Mouse (Mus musculus) mouse trophoblast stem cell (cell line): ENCODE measurements around the gene Olfm4.

Source experiments
- in situ Hi-C, 2 experiments: fragments of 300-500 bp; cut with MseI, MboI; formaldehyde crosslinking; loops; 2 replicates in 1 of 2; 3 replicates in 1 of 2; pipeline ENCODE4 v1.15.1; 2025

The Olfm4 gene

DNA sequence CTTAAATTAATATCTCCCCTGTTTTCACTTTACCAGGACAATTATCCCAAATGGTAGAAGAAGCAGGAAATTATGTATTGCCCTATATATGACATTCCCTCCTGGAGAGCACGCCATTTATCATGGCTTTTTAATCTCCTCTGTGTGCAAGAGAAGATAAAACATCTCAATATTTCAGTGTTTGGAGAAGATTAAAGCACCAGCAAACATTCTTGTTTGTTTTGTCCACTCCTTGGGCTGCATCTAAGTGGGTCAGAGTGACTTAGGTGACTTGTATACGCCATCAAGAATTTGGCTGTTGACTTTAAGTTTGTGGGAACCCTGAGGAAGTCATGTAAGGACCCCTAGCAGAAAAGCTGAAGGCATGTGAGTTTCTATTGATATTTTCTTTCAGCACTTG, at the start of gene Olfm4:
Gene Olfm4 (plus strand): TSS at position 301 of the 400 bp plus-strand sequence.
- in situ Hi-C loops = no loop called here

DNA sequence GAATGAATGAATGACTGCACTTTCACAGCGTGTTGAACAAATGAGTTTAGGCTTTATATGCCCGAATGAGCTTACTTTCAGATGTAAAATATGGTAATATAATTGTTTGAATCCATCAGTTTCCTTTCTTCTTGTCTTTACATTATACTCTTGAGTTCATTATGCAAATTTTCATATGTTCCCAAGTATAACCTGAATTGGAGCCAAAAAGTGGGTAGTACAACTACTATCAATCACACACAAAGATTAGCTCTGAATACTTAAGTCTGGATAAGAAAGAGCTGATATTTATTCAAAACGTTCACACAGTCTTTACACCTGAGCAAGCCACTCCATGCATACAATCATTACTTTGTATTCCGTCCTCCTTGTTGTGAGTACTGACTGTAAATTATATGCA, 49.5 kb upstream of the Olfm4 start:
- in situ Hi-C loops = no loop called here

DNA sequence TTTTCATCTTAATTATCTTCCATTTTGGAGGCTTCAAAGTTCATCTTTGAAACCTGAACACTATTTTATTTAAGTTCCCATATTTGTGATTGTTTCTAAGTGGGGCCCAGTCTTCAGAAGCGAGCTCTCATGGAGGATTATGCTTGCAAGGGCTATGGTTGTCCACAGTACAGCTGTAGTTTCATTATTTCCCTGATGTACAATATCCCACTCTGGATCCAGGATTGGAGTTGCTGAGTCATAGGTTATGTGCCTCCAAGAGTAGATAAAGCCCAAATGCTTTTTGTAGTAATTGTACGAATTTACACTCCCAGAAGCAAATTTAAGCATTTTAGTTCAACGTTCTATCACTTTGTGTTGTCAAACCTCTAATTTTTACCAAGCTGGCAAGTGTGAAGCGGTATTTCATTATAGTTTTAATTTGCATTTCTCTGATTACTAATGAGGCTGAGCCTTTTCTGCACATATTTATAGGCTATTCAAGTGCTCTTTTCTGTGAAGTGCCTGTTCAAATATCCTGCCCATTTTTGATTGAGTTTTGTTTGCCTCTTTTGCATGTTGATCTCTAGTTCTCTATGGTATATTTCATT, 46.9 kb upstream of the Olfm4 start:
- in situ Hi-C loops = no loop called here

DNA sequence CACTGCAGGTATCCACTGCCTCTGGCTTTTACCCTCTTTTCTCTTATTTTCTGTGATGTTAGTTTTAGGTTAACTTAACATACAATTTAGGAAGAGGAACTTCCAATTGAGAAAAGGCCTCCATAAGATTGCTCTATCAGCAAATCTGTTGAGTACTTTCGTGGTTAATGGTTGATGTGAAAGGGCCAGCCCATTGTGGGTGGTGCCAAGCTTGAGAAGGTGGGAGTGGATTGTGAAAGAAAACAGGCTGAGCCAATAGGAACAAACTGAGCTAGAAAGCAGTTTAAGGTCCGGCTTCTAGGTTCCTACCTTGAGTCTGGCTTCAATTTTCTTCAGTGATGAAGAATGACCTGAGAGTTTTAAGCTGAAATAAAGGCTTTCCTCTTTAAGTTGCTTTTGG, 38.0 kb upstream of the Olfm4 start:
- in situ Hi-C loops = no loop called here

DNA sequence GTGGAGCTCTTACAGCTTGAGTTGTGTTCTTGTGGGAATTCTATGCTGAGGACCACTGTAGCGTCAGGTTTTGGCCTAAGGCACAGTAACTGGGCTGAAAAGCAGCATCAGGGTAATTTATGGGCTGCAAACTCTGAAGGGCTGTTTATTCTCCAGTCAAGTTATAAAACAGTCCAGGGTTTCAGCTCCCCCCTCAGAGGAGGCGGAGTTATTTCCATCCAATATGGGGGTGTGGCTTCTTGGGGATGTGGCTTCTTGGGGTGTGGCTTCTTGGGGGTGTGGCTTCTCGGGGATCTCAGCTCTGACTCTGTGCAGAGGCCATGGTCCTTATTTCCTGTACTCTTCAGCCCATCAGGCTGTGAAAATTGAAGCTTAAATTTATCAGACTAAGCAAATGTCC, 28.2 kb upstream of the Olfm4 start:
- in situ Hi-C loops = no loop called here

DNA sequence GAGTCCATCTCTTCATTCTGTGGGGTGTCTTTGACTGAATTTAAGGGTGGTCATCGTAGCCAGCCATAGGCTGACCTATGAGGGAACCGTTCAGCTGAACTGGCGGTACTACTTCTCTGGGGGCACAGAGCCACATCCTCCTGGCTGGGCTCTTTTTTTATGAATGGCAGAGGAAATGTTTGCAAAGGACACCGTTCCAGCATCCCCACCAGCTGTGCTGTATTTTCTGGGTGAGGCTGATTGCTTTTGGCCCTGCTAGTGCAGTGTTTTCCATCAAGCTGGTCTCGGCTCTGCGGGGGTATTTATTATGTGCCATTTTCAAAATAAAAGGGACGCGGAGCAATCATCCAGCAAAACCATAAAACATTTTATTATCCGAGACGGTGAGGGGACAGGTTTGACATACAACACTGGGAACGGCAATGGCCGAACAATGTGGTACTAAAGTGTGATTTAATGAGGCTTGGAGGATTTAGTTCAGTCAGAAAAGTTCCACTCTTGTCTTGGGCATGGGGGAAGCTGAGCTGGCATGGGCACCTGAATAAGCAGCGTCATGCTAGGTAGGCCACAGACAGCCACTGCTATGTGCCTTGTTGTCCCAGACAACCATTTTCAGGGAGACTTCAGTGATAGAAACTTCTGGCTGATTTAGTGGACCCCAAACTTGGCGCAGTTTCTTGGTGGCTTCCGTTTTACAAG, 25.9 kb upstream of the Olfm4 start:
- in situ Hi-C loops = no loop called here

DNA sequence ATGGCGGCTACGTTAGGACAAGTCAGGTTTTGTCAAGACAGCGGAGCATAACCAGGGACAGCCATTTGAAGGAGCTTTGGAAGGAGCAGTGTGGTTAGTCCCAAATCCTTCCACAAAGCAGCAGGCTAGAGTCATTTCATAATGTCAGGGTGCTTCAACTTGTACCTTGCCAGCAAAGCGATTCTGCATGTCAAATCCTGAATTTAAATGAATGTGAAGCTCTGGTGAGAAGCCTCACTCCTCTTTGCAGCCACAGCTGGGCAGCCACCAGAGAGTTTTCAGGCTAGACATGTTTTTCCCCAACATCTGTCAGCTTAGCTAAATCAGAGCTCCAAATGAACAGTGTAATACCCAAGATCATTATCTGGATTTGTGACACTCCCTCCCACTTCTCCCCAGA, 22.7 kb upstream of the Olfm4 start:
- in situ Hi-C loops = no loop called here

DNA sequence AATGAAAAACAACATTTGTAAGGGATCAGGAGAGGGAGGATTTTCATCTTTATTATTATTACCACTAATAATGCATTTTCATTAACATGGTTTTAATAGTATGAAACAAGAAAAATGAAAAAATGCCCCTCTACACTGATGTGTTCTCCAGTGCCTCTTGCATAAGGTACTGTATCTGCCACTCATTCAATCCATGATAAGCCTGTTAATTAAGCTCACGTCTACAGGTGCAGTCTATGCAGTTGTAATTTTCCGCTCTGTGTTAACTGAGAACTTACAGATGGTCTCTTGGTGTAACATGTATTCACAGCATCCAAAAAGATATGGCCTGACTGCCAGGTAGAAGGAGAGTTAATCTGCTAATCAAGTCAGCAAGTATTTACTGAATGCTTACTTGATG, 22.3 kb upstream of the Olfm4 start:
- in situ Hi-C loops = no loop called here

DNA sequence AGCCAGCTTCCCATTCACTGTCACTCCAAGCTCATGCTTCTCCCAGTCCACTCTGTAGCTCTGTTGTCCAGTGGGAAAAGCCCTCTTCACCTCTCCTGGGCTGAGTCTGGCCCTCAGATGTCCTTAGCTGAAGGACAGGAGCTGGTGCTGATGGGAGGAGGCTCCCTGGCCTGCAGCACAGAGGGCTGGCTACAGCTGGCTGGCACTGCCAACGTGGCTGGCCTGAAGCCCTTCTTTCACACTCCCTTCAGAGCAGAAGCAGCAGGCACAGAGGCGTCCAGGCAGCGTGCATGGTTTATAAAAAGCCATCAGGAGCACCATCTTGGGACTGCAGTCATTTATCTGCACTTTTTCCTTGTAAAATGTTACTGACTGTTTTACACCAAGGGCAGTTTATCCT, 13.7 kb upstream of the Olfm4 start:
- in situ Hi-C loops = no loop called here

DNA sequence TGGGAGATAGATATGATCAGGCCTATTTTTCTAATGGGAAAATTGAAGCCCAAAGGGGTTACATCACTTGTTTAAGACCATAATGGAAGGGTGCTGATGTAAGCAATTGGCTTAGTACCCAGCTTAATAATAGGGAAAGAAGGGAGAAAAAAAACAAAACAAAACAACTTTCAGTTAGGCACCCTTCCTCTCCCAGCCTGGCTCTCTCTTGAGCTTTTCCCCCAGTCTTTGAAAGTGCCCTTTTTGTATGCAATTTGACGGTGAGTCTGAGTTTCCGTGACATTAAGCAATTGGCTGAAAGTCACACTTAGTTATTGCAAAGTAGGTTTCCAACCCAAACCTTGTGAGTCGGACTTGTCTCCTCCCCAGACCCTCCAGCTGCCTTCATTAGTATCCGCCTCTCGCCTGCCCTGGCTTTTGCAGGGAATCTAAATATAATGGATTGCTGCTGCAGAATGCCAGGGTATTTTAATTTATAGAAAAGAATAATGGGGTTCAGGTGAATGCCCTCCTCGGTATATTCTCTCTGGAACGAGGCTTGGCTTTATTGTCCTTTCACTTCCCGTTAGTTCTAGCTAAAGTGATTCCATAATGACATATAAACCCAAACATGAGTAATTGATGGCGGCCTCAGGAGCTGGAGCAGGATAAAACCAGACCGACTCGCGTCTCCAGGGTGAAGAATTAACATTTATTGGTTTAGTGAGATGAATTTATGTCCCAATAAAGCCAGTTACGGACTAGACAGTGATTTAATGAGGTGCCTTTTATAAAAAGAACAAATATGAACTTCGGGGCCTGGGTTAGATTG, 12.7 kb upstream of the Olfm4 start:
- in situ Hi-C loops = no loop called here

DNA sequence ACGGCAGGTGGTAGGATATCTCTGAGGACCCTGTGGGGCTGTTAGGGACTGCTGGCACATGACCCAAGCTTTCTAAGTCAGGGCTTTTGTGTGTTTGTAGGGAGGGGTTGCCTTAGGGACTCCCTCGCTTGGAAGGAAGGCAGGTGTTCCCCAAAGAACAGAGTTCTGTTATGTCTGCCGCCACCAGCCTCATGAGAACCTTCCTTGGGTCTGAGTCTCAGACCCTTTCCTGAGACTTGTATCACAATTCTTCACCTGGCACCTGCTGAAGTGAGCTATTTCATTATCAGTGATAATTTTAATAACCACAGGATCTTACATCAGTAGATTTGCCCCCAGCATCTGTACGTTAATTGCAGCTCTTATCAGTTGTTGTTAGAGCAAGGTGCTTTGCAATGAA, 2.4 kb upstream of the Olfm4 start:
- in situ Hi-C loops = no loop called here

DNA sequence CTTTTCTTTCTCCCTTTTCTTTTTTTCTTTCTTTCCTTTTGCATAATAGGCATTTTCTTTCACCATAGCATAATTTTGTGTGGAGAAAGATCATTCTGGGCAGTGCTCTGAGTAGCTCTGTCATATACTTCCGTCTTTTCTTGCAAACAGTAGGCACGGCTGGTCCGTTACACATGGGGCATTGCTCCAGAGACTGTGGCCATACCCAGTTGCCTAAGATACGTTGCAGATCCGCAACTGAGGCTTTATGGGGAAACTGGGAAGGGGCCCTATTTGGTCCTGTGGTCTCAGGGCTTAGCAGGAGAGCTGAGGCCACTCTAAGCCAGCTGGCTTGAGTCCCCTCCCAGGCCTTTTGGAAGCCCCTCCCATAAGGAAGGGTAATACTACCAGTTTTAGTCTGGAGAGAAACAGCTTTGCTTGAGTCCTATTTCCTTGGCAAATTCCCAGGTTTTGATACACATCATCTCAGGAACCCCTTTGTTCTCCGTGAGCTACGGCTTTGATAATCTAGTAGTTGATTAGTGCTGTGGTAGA, 1.3 kb downstream of the Olfm4 start:
- in situ Hi-C loops = no loop called here

DNA sequence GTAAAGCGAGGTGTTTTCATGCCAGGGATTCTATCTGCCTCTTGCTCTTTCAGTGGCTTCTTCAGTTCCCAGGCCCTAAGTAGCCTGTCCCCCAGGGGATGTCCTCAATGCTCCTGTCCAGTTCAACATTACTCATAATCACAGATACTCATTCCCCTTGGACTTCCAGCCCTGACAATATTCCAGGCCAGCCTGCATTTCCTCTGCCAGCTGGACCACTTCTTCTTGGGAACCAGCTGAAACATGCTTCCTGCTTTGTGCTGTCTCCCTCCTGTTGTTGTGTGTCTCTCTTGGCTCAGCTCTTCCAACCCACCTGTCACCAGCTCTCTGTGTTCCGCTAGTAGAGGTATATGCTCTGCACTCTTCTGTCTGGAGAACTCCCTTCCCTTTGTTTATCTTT, 1.8 kb downstream of the Olfm4 start:
- in situ Hi-C loops = no loop called here

DNA sequence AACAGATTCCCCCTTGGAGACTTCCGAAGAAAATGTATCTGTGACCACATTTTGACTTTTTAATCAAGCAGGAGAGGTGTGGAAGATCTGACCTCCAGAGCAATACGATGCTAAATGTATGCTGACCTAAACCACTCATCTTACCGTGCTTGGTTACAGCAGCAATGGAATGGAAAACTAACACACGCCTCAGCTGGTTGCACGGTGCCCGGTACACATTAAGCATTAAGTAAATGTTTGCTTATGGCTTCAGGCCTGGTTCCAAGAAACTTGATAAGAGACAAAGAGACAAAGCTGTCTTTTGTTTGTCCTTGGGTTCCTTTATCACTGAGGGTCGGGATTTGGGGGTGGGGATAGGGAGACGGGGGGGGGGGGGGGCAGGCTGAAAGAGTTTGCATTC, 3.0 kb downstream of the Olfm4 start:
- in situ Hi-C loops = no loop called here

DNA sequence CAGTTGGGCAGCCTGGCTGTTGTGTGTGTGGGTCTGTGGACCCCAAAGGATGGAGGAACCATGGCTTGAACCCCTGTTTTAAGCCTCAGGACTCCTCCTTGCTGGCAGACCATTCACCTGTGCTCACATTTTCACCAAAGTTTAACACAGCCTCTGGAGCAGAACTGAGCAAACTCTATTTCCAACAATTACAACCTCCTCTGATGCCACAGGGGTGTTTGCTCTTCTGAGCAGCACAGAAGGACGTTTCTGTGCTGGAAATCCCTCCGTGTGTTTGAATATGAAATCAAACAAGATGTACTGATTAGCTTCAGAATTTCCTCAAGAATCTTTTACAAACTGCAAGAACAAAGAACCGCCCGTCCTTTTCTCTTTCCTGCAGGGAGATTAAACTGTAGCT, 5.9 kb downstream of the Olfm4 start:
- in situ Hi-C loops = no loop called here

DNA sequence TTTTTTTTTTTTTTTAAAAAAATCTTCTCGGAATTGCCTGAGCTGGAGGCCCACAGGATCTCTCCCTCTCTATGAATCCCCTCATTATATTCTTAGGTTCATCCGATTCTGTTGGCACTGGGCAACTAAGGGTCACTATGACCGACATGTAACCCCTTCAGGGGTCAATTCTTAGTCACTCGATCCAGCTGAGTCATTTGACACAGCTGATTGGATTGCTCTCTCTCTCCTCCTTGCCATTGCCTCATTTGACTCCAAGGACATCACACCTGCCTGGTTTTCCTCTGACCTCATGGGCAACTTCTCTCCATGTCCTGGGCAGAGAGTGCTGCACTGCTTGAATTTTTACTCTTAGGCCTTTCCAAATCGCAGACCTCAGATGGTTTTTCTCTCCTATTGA, 6.7 kb downstream of the Olfm4 start:
- in situ Hi-C loops = no loop called here

DNA sequence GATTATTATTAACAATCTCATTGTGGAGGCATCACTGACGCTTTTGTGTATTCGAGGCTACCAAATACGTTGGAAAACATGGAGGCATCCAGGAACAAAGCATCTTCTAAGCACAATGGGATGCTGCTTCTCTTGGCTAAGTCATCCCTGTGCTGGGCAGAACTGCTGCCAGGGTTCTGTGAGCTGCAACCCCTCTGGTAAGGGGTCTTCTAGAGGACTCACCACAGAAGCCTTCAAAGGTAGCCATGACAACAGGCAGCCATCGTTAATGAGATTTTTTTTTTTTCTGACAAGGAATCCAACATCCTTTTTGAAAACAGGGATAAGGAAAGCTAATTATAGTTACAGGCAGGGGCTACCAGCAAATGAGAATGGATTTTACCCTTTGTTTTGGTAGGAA, 13.7 kb downstream of the Olfm4 start:
- in situ Hi-C loops = no loop called here

DNA sequence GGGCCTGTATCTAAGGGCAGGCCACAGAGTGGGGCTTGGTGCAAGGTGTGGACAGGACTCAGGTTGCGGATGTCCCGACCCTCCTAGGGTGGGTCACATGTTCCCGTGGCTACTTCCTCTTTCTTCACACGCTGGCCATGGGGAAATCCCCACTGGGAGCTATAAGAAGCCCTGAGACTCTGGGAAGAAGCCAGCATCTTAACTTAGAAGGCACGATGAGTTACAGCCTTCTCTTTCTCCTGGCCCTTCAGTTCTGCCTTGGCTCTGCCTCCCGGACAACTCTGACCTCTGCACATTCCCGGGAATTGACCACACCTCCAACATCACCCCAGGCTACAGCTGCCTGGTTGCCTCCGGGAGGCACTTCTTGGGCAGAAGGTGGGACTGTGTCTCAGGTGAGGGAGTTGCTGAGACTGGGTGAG, 16.2 kb downstream of the Olfm4 start:
- in situ Hi-C loops = no loop called here

DNA sequence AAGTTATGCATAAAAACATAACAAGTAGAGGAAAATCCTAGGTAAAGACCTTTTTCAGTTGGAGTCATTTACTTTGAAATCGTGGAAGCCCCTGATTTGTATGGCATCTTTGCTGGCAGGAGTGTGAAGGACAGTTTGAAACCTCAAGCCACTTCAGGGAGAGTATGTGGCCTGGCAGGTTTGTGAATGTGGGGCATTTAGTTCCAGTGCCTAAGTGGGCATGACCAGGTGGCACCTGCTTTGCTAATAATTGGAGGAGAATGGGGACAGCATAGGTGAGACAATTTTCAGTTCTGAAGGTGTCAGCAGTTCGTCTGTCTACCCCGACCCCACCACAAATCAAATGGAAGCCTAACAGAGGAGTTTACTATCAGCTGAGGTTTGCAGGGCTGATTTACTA, 23.8 kb downstream of the Olfm4 start:
- in situ Hi-C loops = no loop called here

DNA sequence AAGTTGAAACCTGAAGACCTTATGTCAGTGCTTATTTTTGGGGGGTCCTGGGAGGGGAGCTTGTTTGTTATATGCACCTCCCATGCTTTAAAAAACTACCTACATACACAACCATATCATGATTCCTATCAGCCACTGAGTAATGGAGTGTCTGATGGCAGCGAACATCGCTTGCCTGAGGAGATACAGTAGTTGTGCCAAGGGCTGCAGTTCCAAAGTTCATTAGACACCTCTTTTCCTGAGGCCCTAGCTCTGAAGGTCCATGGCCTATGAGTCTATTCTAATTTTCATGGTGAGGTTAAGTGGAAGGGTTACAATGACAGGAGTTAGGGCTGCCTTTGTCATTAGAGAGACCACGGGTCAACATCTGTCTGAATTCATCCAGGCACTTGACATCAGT, 26.5 kb downstream of the Olfm4 start:
- in situ Hi-C loops = no loop called here

DNA sequence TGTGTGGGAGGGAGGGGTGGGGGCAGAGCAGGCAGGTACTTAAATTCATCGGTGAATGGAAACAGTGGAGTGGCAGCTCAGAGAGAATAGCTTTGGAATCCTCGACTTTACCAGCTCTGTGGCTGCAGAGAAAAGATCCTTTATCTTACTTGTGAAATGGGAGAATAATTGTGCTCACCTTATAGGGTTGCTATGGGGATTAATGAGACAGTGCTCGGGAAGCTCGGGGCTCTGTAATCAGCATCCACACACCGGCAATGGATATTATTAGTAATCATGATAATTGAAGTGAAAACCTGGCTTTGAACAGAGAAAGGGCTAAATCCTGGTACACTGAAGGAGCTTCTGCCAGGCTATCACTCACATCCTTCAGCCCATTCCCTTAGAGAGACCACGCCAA, 31.1 kb downstream of the Olfm4 start:
- in situ Hi-C loops = no loop called here

DNA sequence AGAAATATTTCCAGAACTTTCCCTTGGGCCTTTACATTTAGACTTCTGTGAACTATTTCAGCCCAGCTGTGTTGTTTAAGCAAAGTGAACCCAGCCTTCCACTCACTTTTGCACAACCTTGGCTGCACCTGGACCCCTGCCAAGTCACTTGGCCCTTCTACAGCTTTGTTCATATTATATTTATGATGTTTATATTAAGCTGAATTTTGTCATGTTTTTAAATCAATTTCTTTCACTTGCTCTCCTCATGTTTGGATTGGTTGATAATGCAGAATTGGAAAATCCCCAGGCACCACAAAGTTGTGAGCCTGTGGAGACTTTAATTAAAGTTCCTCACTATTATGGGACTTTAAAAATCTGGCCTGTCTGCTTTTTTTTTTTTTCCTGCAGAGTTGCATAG, 32.2 kb downstream of the Olfm4 start:
- in situ Hi-C loops = no loop called here

DNA sequence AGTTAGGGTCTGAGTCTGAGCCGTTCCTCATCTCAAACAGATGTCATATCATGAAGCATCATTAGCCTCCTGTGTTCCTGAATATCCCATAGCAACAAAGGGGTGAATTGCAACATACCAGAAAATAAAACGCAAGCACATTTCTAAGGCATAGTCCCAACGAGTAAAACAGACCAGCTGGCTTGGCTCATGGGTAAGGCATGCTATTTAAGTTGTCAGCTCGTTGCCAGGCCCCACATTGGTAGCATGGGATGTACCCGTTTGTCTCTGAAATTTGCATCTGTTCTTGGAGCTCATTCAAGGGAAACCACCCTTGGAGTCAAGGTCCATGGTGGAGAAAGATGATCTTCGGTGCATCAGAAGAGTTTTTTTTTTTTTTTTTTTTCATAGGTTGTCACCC, 42.2 kb downstream of the Olfm4 start:
- in situ Hi-C loops = no loop called here
